Mouse (Mus musculus) testis, adult 2 months (tissue): ENCODE results near the gene Steap4.

Source experiments
- CTCF ChIP-seq: fragments of 200-500 bp; IDR thresholded peaks from 2 replicates; pipeline ENCODE4 v1.5.1; 2012; ENCODE audit warnings: low read depth, mild to moderate bottlenecking, inconsistent platforms, low read length, moderate library complexity; ENCODE audit not compliant: control insufficient read depth, insufficient read depth, insufficient replicate concordance
- POLR2A ChIP-seq: fragments of 200-500 bp; IDR thresholded peaks from 2 replicates; pipeline ENCODE4 v1.6.1; 2012; ENCODE audit warnings: low read depth, mild to moderate bottlenecking, inconsistent platforms, low read length, moderate library complexity; ENCODE audit not compliant: control insufficient read depth

DNA sequence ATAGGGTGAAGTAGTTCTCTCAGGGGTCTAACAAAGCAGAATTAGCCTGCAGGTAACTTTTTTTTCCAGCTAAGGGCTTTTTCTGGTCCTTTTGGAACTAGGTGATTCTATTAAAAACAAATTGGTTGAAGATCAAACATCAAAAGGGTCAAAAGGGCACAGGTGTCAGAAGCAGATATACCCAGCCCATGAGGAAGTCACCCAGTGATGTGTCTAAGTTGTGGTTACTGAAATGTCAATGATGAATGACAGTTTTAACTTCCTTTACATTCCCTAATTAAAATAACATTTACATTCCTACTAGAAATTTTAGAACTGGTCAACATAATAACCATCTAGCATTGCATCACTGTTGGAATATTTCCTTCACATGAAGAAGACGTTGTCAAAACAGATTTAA is 27.7 kb downstream of the Steap4 start:
- TF ChIP-seq CTCF (no peak), POLR2A (no peak)
